Mouse (Mus musculus) bone marrow, adult 2 months (tissue): ENCODE data around the gene Igfbp5.

ENCODE experiments used
- CTCF ChIP-seq: fragments of 200-500 bp; IDR thresholded peaks from 2 replicates; pipeline ENCODE4 v1.5.1; 2011; ENCODE audit warnings: low read length, control low read depth; ENCODE audit not compliant: control insufficient read depth, insufficient read depth
- POLR2A ChIP-seq: fragments of 200-500 bp; IDR thresholded peaks from 2 replicates; pipeline ENCODE4 v1.6.1; 2011; ENCODE audit warnings: low read depth, mild to moderate bottlenecking, control low read depth, low read length, borderline replicate concordance; ENCODE audit not compliant: control insufficient read depth

DNA sequence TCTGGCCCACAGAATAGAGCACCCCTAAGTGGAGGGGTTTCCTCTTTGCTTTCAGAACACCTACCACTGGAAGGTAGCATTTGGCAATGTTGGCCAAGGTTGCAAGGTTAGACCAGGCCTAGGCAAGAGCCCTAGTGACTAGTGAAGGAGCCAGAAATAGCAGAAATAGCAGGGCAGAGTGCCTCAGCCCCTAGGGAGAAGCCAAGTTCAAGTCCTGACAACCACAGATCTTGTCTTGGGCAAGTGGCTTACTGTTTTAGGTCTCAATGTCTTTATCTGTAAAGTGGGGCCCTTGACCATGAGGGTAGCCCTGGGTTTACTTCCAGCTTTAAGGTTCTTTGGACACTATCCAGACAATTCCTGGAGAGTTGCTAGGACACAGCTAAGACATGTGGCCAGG lies 5.4 kb downstream of the Igfbp5 start:
- TF ChIP-seq CTCF = no peak
- no peak for TF ChIP-seq POLR2A
